Mouse (Mus musculus) cerebellum, adult 8-10 months (tissue): ENCODE data around the gene Olfr588-ps1.
"Not testable (repeated sequence)": the region's sequence is repeated elsewhere in the genome, so short reads cannot be mapped to it uniquely, and the experiment has no call there.

Experiments used
- DNase-seq: peaks from one replicate; pipeline ENCODE4 v3.0.0; 2022

Gene Olfr588-ps1

DNA sequence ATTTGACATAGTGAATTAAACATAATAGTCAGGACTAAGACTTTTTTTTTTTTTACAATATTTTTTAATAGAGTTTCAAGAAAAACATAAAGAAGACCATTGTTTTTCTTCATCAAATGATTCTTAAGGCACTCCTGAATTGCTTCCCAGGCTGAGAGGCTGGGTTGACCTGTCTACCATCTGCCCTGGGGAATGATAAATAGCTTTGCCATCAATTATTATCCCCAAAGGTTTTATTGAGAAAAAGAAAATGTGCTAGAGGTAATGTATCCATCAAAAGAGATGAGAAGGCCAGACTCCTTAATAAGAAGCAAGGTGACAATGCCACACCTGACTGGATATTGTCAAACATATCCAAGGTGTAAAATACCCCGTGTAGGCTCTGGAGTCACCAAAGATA, at the start of gene Olfr588-ps1:
Olfr588-ps1 (plus strand) TSS at position 301 of the 400 bp plus-strand sequence.
- no peak for DNase-seq

DNA sequence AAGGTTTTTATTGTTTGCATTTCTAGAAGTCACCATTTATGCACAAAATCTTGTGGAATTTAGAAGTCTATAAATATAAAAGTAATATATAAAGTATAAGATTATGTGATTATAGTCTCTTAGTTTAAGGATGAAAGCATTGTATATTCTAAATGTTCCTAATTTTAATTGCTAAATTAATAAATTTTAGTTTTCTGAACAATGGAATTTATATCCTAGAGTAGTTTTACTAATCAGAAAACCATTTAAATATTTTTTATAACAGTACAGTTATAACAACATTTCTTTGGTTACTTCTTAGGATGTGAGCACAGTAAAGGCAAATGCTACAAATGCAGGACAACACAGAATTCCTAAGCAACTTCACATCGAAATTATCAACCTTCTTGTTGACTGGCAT, 43.3 kb upstream of the Olfr588-ps1 start, which contains the start of gene Olfr585:
Olfr585 (plus strand) TSS at position 301 of the 400 bp plus-strand sequence.
- DNase-seq = no peak

DNA sequence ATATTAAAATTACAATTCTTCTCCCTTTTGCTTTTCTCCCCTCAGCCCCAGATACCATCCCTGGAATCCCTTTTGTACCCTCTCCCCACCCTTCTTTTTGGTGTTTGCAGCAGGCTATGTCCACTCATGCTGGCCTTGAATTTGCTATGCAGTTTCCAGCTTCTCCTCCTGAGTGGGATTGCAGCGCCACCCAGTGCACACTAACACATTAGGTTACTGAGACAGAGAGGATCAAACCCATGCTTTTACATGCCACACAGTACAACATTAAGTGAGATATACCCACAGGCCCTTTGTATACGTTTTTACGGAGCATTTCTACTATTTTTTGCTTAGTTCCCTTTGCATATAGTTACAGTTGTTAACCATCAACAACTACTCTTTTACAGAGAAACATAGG, 21.3 kb upstream of the Olfr588-ps1 start:
- DNase-seq = no peak

DNA sequence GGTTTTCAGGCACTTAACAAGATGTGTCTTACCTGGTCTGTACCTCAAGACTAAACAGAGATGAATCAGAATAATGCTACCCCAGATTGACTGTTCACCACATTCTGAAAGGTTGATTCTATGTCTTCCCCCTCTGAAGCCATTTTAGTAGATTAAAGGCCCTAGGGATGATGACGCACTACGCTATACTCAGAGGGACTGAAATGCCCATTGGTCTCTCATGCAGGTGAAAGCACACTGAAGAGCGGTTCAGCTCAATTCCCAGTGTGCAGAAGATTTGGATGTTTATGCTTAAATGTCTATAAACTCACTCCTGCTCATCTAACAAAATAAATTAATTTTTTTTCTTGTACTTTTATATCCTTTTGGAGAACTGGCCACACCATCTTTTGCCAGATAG, 15.1 kb upstream of the Olfr588-ps1 start, which contains the start of gene Olfr586:
Olfr586 (minus strand) TSS at position 101 of the 400 bp plus-strand sequence.
- no peak for DNase-seq

DNA sequence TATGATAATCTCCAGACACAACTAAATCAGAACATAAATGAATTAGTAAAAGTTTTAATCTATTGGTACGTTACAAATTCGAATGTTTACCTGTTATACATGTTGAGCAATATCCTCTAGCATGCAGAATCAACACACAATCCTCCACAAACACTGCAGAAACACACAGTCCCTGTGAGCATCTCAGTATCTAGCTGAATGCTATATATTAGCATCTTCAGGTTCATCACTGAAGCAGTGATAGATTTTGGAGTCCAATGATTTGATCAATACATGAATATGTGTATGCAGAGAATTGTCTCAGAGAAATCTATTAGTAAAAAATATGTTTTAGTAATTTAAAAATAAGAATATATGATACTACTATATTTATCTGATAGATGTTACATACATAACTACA, 15.6 kb downstream of the Olfr588-ps1 start, which contains the start of gene Olfr589:
Olfr589 (minus strand) TSS at position 101 of the 400 bp plus-strand sequence.
- no peak for DNase-seq

DNA sequence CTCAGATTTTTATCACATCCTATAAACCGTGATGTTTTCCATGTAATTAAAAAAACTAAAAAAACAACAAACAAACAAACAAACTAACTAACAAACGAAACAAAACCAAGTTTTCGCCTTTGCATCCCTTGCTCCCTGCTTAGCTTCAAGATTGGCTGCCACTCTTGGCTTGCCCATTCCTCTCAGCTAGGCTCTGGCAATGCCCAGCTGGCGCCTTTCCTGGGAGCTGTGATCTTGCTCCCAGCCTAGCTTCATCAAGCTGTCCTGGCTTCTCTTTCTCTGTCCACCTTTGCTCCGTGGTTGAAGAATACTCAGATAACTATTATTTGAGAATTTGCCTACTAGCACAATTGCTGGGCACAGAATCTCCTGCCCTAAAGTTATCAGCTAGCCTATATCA, 29.0 kb downstream of the Olfr588-ps1 start:
- no peak for DNase-seq

DNA sequence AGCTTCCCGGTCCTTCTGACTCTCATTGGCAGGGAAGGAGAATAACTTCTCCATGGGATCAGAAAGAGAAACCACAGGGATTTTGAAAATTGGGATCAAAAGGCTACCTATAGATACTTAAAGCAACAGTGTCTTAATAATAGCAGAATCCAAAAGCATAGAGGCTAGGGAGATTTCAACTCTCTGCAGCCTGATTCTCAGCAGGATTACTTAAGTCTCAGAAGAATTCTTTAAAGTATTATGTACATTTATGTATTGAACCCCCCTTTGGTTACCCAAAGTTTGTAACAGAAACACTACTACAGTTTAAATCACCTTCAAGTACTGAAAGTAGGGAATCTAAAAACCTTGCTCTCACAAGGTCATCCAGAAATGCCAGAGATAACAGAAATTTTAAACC, 37.6 kb downstream of the Olfr588-ps1 start, which contains the start of gene Olfr591:
Olfr591 (minus strand) TSS at position 101 of the 400 bp plus-strand sequence.
- DNase-seq = no peak

DNA sequence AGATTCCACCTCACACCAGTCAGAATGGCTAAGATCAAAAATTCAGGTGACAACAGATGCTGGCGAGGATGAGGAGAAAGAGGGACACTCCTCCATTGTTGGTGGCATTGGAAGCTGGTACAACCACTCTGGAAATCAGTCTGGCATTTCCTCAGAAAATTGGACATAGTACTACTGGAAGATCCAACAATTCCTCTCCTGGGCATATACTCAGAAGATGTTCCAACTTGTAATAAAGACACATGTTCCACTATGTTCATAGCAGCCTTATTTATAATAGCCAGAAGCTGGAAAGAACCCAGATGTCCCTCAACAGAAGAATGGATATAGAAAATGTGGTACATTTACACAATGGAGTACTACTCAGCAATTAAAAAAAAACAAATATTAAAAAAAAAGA, 43.8 kb downstream of the Olfr588-ps1 start, which contains the start of gene Olfr592:
Olfr592 (plus strand) TSS at position 301 of the 400 bp plus-strand sequence.
- DNase-seq = not testable (repeated sequence)
